Mouse (Mus musculus) right cerebral cortex, adult 2 months (tissue): ENCODE data around the gene Twnk.

Source experiments
- DNase-seq, 2 experiments: peaks; one replicate each; pipeline ENCODE4 v3.0.0; 2021 to 2022; ENCODE audit warnings: low spot score in 2 of 2

Gene Twnk

GRCm38 (mm10) chr19:45048644-45049365 is 43.3 kb downstream of the Twnk start:
- DNase-seq, result no peak

GRCm38 (mm10) chr19:45049523-45049922 is 44.1 kb downstream of the Twnk start:
- no peak for DNase-seq

- no peak for DNase-seq
These were observed 48.0 kb downstream of the Twnk start for GRCm38 (mm10) chr19:45053451-45053850.

GRCm38 (mm10) chr19:45054892-45055690 is 49.6 kb downstream of the Twnk start:
- DNase-seq, result peak; percentile 56 to 63

- peak in 1 of 2 experiments; percentile 36 for DNase-seq
These were observed 50.9 kb downstream of the Twnk start for GRCm38 (mm10) chr19:45056364-45056763.

- DNase-seq, result no peak
These were observed 51.6 kb downstream of the Twnk start for GRCm38 (mm10) chr19:45056908-45057698.

- no peak for DNase-seq
These were observed 52.3 kb downstream of the Twnk start for GRCm38 (mm10) chr19:45057724-45058112.

- DNase-seq, result peak; percentile 90 to 95
These were observed 52.8 kb downstream of the Twnk start for GRCm38 (mm10) chr19:45058113-45058839.

GRCm38 (mm10) chr19:45058841-45059240 is 53.4 kb downstream of the Twnk start:
- no peak for DNase-seq
